Mouse (Mus musculus): ENCODE measurements at regions not wholly inside any gene's neighbourhood (a gene's known extent, or its start where the extent isn't known, plus 50 kb on each side); places are given as distances from the start of the nearest gene placed in this dataset.

DNA sequence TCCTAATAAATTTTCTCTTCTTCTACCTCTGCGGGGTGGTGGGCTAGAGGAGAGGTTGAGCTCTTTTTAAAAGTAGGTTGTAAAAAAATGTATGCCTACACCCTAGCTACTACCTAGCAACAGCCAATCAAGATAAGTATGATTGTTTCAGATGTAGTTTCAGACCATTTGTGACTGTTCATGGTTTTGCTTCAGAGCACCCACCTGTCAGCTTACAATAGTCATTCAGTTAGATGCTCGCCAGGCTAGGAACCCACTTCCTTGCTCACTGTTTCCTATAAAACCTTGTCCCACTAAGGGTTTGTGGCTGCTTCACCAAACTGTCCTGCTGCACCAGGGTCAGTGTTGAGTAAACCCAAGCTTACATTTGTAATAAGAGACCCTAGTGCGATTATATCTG is 66.8 kb upstream of the Pfn2 start:
- TF ChIP-seq POLR2A (IDR thresholded peaks at IDR 0.05; ENCODE audit: low read depth, low read length), result no peak
- no peak for TF ChIP-seq CTCF (IDR thresholded peaks at IDR 0.05; ENCODE audit: extremely low read depth, insufficient read length, insufficient replicate concordance, low read depth, low read length)

Data from small intestine, adult 2 months (tissue).